Mouse (Mus musculus) small intestine, adult 2 months (tissue): Measurements from ENCODE around the gene Scamp4.
A peak's percentile ranks its signal among the peaks of the same experiment; 100 is the strongest.

ENCODE experiments used
- CTCF ChIP-seq: fragments of 200-500 bp; IDR thresholded peaks from 2 replicates; pipeline ENCODE4 v1.5.1; 2012; ENCODE audit warnings: low read depth, mild to moderate bottlenecking, control low read depth, inconsistent platforms, low read length, moderate library complexity, mixed read lengths; ENCODE audit not compliant: insufficient replicate concordance, insufficient read length; ENCODE audit errors: extremely low read depth
- POLR2A ChIP-seq: fragments of 200-500 bp; IDR thresholded peaks from 2 replicates; pipeline ENCODE4 v1.6.1; 2012; ENCODE audit warnings: low read depth, mild to moderate bottlenecking, control low read depth, inconsistent platforms, low read length, moderate library complexity

- TF ChIP-seq CTCF (peak; percentile 88), POLR2A (no peak; the same call in 1 of the 2 replicates)
Observed at GRCm38 (mm10) chr10:80578131-80578750, 24.4 kb upstream of the Scamp4 start.
